ENCODE assay signal across 11 mouse cellular contexts in genomic region chr6:108276880-108277507, GRCm38 (mm10).
DNase-seq lines count a peak whose midpoint lies in the region; ATAC-seq and TF ChIP-seq lines count a peak whose summit lies in the region.
"Had no signal": no experiment of that assay in that cellular context is flagged by ENCODE, and none has a peak within 500 bp of the region (broad histone marks: within the 10 kb centered on the region; RNA-seq: fewer than 3 reads in every experiment).

No protein-coding gene starts in this region.

- WGBS in lung, adult 2 months = 74% methylated on average over 12 of the region's 12 CpGs
- 88% methylated on average over 12 of the region's 12 CpGs for WGBS in midbrain, embryonic 14.5 days

- H3K27ac ChIP-seq in midbrain, embryonic 14.5 days (replicated peaks; ENCODE audit: low read depth, low read length) = no peak overlapping the region
- H3K27ac ChIP-seq: forebrain, embryonic 10.5 days; liver, embryonic 13.5 days had no signal

- H3K9me3 ChIP-seq in midbrain, embryonic 14.5 days (ENCODE audit: control insufficient read depth, low read length) = no peaks in the 10 kb centered on the region
- H3K9me3 ChIP-seq: forebrain, embryonic 10.5 days; liver, embryonic 13.5 days had no signal

- no peaks in the 10 kb centered on the region for H3K27me3 ChIP-seq in midbrain, embryonic 14.5 days (ENCODE audit: control insufficient read depth, insufficient read depth, low read length)
- H3K27me3 ChIP-seq: liver, embryonic 13.5 days; Patski had no signal

- peaks cover 17% of the 10 kb centered on the region for H3K4me1 ChIP-seq in lung, adult 2 months (ENCODE audit: control insufficient read depth, insufficient read depth, low read length)
- H3K4me1 ChIP-seq in midbrain, embryonic 14.5 days (ENCODE audit: control insufficient read depth, insufficient read depth, low read length) = no peaks in the 10 kb centered on the region

- no peak for TF ChIP-seq CTCF in lung, adult 2 months (IDR thresholded peaks at IDR 0.05; ENCODE audit: insufficient read depth, low read length)

- peak; percentile 83 for ATAC-seq in granulocyte monocyte progenitor cell, adult 5-6 weeks (replicated peaks; ENCODE audit: poor library complexity, severe bottlenecking)
- no peak for ATAC-seq in midbrain, embryonic 14.5 days (ENCODE audit: low FRiP score, low TSS enrichment)

- TF ChIP-seq POLR2A in lung, adult 2 months (IDR thresholded peaks at IDR 0.05; ENCODE audit: borderline replicate concordance, extremely low read depth, low read depth, low read length) = no peak

- H3K36me3 ChIP-seq in midbrain, embryonic 14.5 days (ENCODE audit: control insufficient read depth, insufficient read depth, low read length) = no peaks in the 10 kb centered on the region
- H3K36me3 ChIP-seq: liver, embryonic 13.5 days had no signal

- DNase-seq in lung, adult 18-20 months = peak; percentile 15 to 49
- no peak for DNase-seq in lung, adult 2 months
- peak; percentile 43 to 80 for DNase-seq in left cerebral cortex, adult 9 months (ENCODE audit: low spot score in 2 of 2)
- peak; percentile 62 for DNase-seq in right cerebral cortex, postnatal 25 days
- no peak for DNase-seq in retina, embryonic 14.5 days (ENCODE audit: low spot score)
- no peak for DNase-seq in midbrain, embryonic 14.5 days
- DNase-seq: cerebellum, adult 2 months; liver, embryonic 13.5 days had no signal

- no peak overlapping the region for H3K4me3 ChIP-seq in lung, adult 2 months (replicated peaks; ENCODE audit: extremely low read depth, low read depth, low read length)
- H3K4me3 ChIP-seq in midbrain, embryonic 14.5 days (replicated peaks; ENCODE audit: low read depth, low read length) = no peak overlapping the region
- H3K4me3 ChIP-seq: forebrain, embryonic 10.5 days; liver, embryonic 13.5 days had no signal

- no peak overlapping the region for H3K4me2 ChIP-seq in midbrain, embryonic 14.5 days (ENCODE audit: low read length)
- H3K4me2 ChIP-seq: liver, embryonic 13.5 days had no signal

- H3K9ac ChIP-seq in midbrain, embryonic 14.5 days (replicated peaks; ENCODE audit: low read length) = no peak overlapping the region
- H3K9ac ChIP-seq: liver, embryonic 13.5 days had no signal

Comparison
In these comparisons a context has a peak if more than half of its experiments do, and no peak if none do; other contexts are left out.
1. DNase-seq: peak in lung, adult 18-20 months (2 of 2), left cerebral cortex, adult 9 months (2 of 2) and right cerebral cortex, postnatal 25 days (single experiment); none in lung, adult 2 months (single experiment), retina, embryonic 14.5 days (single experiment) and midbrain, embryonic 14.5 days (single experiment).